Mouse (Mus musculus): ENCODE data around the gene Tnfrsf21. TPM values are rescaled to one million over a fixed set of nuclear protein-coding genes. Genes with fewer than 3 reads are reported as not detected.

Tnfrsf21 gene
- total RNA-seq, 2 experiments from 2014 or later: 115 to 120 TPM

GRCm38 (mm10) chr17:43023637-43024217 lies 7.4 kb downstream of the Tnfrsf21 start:
- no peak for DNase-seq (ENCODE audit: extremely low spot score in 1 of 2, low spot score in 1 of 2)

DNA sequence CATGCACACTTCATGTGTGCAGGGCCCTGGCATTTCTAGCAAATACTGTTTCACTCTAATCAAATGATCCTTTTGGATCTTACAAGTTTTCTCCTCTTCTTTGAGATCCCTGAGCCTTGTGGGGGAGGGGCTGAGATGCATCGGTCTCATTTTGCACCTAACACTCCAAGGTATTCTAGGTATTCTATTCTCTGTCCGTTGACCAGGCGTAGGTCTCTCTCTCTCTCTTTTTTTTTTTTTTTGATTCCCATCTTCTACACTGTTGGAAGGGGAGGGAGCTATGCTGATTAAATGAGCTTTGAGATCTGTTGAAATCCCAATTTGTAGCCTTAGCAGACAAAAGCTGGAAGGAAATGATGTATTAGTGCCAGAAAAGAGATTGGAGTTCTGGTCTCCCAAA lies 8.2 kb downstream of the Tnfrsf21 start:
- DNase-seq (ENCODE audit: extremely low spot score in 1 of 2, low spot score in 1 of 2): no peak

DNA sequence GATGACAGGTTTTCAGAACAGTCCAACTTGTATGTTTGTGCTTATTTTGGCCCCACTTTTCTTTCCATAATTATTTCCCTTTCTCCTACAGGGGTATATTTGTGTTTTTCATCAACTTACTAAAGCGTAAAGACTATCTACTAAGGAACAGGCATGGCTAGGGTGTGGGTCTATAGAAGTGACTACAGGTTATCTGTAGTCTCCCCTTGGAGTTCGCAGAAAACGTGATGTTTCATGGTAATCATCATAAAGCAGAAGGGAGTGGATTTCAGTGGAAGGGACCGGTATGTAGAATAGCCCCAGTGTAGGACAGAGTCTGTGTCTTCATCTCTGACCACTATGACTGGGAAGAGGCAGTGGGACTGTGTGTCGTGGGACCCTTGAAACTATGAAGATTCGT lies 8.7 kb downstream of the Tnfrsf21 start:
- no peak for DNase-seq (ENCODE audit: extremely low spot score in 1 of 2, low spot score in 1 of 2)

- DNase-seq (ENCODE audit: extremely low spot score in 1 of 2, low spot score in 1 of 2): no peak
Measured at GRCm38 (mm10) chr17:43025819-43026593, 9.7 kb downstream of the Tnfrsf21 start.

DNA sequence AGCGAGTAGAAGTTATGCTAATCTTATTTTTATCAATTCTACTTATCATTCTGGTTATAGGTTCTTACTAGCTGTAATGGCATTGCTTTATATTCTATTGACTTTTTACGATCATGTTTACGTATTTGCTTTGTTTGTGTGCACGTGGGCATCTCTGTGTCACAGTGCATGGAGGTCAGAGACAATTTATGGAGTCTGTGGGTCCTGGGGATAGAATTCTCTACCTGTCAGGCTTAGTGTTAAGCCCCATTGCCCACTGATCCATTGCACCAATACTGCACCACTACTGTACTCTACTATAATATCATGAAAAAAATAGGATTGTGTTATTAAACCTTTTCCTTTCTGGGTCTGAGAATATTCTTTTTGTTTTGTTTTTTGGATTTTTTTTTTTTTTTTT lies 10.4 kb downstream of the Tnfrsf21 start:
- no peak for DNase-seq (ENCODE audit: extremely low spot score in 1 of 2, low spot score in 1 of 2)

- DNase-seq (ENCODE audit: extremely low spot score in 1 of 2, low spot score in 1 of 2): no peak
Measured at GRCm38 (mm10) chr17:43029546-43029945, 13.2 kb downstream of the Tnfrsf21 start.

DNA sequence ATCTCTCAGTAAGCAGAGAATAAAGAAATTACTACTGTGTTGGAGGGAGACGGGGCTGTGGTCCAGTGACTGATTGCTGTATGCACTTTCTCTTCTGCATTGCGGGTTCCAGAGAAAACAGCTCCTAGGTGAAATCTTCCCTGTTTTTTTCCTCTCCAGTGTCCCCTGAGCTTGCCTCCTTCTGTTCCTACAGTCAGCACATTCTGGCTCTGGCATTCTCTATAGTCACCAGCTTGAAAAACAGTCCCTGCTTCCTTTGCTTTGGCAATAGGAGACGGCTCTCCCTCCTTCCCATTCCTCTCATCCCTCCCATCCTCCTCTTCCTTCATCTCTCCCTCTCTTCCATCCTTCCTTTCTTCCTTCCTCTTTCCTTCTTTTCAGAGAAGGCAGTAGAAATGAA lies 13.9 kb downstream of the Tnfrsf21 start:
- DNase-seq (ENCODE audit: extremely low spot score in 1 of 2, low spot score in 1 of 2): no peak

GRCm38 (mm10) chr17:43032489-43033036 lies 16.2 kb downstream of the Tnfrsf21 start:
- DNase-seq (ENCODE audit: extremely low spot score in 1 of 2, low spot score in 1 of 2): no peak

DNA sequence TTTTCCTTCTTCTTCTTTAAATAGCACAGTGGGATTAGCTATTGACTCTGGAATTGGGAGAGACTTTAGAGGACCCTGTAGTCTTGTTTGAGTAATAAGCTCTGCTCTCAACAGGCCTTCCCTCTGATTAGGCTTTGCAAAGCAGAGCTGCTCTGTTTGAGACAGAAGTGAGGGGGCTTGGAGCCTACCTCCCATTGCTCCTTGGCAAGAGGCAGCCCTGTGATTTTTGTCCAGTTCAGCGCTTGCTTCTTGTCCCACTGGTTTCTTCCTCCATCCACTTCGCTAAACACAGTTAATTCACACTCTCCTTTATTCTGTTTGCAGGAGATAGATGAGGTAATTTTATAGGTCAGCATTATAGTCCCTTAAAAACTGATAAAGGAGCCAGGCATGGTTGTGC lies 19.0 kb downstream of the Tnfrsf21 start:
- DNase-seq (ENCODE audit: extremely low spot score in 1 of 2, low spot score in 1 of 2): no peak

- DNase-seq (ENCODE audit: extremely low spot score in 1 of 2, low spot score in 1 of 2): no peak
Measured at GRCm38 (mm10) chr17:43036058-43036757, 19.9 kb downstream of the Tnfrsf21 start.

GRCm38 (mm10) chr17:43040571-43040970 lies 24.2 kb downstream of the Tnfrsf21 start:
- no peak for DNase-seq (ENCODE audit: extremely low spot score in 1 of 2, low spot score in 1 of 2)

- DNase-seq (ENCODE audit: extremely low spot score in 1 of 2, low spot score in 1 of 2): no peak
Measured at GRCm38 (mm10) chr17:43050619-43051018, 34.3 kb downstream of the Tnfrsf21 start.

DNA sequence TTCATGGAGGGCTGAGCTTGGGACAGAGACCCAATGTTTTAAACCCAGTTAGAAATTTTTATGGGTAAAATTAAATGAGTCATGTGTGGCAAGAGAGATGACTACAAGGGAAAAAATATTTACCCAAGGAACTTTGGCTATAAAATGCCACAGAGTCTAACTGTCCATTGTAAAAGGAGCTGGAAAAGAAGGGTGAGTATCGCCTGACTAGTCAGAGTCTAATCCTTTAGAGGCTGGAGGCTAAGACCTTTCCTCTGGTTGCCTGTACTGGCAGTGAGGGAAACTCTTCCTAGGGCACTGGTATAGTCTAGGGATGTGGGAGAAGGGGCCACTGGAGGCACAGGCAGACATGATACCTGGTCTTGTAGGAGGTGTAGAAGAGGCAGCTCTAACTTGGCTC lies 36.4 kb downstream of the Tnfrsf21 start:
- no peak for DNase-seq (ENCODE audit: extremely low spot score in 1 of 2, low spot score in 1 of 2)

- no peak for DNase-seq (ENCODE audit: extremely low spot score in 1 of 2, low spot score in 1 of 2)
Measured at GRCm38 (mm10) chr17:43053943-43054342, 37.6 kb downstream of the Tnfrsf21 start.

DNA sequence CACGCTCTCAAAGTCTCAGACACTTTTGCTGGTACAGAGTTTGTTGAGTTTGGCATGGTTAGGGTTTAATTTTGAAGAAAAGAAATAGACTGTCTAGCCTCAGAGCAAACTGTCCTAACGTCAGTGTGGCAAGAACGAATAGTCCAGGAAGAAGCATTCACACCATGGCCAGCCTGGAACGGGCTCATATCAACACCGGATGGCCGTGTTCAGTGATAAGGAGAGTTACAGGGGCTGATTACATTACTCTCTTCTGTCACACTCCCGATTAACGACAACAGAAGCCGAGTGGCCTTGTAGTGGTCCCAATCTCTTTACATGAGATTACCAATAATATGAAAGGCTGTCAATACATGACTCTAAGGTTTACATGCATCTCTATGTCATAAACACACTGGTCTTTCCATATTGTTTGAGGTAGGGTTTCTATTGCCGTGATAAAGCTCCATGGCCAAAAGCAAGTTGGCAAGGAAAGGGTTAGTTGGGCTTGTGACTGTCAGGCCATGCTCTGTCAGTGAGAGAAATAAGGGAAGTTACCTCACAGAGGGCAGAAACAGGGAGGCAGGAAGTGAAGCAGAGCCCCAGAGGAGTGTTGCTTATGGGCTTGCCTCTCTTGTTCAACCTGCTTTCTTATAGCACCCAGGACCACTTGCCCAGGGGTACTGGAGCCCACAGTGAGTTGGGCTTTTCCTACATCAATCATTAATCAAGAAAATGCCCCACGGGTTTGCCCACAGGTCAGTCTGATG lies 42.1 kb downstream of the Tnfrsf21 start:
- DNase-seq (ENCODE audit: extremely low spot score in 1 of 2, low spot score in 1 of 2): no peak

DNA sequence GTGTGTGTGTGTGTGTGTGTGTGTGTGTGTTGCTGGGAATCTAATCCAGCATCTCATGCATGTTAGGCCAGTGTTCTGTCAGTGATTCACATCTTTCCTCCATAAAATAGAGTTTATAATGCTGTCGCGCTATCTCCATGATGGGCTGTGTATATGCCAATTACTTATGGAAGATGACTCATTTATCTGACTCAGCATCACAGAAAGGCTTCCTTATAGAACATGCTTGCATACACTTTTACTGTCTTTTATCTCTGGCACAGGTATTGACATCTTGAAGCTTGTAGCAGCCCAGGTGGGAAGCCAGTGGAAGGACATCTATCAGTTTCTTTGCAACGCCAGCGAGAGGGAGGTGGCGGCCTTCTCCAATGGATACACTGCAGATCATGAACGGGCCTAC lies 48.4 kb downstream of the Tnfrsf21 start:
- no peak for DNase-seq (ENCODE audit: extremely low spot score in 1 of 2, low spot score in 1 of 2)

DNA sequence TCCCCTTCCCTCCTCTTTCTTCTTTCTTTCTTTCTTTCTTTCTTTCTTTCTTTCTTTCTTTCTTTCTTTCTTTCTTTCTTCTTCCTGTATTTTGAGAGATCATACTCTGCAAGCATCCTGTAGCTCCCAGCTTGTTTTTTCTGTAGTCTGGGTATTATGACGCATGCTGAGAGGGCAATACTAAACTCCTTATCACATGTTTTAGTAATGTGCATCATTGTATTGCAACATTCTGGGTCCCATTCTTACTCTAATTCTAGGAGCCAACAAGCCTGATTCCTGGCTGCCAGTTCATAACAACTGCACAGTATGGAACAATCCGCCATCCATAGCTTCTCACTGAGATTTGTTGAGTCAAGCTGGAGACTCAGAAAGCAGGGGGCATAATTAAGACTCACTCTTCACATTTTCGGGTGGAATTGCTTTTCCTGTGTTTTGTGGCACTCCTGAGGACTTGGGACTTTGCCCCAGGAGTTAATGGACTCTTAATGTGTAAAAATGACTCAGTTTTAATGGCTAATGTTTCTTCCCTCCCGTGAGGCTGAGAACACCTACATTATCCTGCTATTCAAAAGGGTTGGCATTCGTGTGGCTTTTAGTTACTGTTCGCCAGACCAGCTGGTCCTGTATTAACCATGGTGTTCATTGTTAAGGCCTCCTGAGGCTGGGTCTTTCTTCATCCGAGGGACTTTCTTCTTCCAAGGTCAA lies 52.6 kb downstream of the Tnfrsf21 start:
- no peak for DNase-seq (ENCODE audit: extremely low spot score in 1 of 2, low spot score in 1 of 2)

DNA sequence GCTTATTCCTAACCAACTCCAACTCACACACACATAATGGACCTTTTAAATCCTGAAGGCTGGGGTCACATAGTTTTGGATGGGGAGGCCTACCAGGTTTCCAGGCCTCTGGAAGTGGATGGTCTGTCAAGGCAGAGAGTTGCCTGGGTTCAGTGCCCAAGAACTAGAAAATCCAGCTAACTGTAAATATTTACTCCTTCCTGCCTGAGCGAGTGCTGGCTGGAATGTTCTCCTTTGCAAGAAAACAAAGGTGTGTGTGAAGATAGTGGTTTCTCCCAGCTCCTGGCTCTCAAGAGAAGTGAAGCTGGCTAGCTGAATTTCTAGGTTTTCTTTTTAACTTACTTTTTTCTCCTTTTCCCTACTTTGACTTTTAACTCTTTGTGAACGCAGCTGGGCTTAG lies 54.6 kb downstream of the Tnfrsf21 start:
- no peak for DNase-seq (ENCODE audit: extremely low spot score in 1 of 2, low spot score in 1 of 2)

DNA sequence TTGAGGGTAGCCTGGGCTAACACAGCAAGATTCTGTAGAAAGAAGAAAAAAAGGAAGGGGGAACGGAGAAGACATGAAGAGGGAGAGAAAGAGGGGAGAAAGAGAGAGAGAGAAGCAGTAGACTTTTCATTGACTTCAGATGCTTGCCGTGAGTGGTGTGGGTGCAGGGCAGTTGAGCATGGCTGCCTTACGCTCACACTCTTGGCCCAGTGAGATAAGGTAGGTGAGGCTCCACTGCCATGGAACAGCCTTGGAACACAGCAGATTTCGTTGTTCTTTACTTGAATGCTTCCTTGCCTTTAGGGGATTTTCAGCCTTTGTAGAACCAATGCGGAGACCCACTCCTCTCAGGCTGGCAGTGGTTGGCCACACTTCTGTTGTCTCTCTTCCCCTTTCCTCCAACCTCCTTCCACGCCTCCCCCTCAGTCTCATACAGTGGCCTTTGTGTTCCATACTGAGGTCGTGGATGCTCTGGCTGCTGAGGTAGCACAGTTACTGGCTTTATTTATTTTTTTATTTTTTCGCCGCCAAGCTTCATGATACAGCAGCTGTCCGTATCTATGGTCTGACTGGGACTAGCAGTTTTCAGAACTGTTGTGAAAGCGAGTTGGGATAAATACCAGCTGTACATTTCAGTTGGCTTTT lies 55.9 kb downstream of the Tnfrsf21 start:
- no peak for DNase-seq (ENCODE audit: extremely low spot score in 1 of 2, low spot score in 1 of 2)

DNA sequence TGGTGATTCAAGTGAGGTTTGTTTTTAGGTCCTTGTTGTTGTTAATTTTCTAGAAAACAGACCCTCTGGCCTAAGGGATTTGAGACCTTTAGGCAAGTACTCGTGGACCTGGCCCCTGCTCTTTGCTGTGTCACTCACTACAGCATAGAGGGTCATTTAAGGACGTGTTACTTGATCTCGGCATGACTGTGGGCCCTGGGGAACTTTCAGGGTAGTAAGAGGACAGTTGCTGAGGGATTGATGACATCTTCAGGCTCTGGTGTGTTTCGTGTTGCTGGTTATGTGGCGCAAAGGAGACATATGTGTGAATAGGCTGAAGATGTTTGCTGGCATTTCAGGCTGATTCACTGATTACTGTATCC lies 56.4 kb downstream of the Tnfrsf21 start:
- no peak for DNase-seq (ENCODE audit: extremely low spot score in 1 of 2, low spot score in 1 of 2)
